Mouse (Mus musculus): Measurements from ENCODE around the gene Bicc1.
A peak's percentile ranks its signal among the peaks of the same experiment; 100 is the strongest.

Gene Bicc1

GRCm38 (mm10) chr10:71159676-71160235, at the start of gene Bicc1:
Gene Bicc1, minus strand, starts transcription at chr10:71159700.
- peak; percentile 22 for DNase-seq

DNA sequence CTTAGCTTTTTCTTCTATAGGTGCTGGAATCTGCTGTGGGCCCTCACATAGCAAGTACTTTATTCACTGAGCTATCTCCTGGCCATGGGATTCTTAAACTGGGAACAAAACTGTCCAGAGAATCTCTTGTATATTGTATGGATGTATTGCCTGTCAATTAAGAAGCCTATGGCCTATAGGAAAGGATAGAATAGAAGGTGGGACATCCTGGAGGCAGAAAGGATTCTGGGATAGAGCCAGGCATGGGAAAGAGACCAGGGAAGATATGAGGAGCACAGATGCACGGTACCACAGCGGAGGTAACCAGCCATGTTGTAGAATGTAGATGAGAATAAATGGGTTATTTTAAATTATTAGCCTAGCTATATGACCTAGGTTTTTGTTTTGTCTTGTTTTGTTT, 42.0 kb upstream of the Bicc1 start:
- DNase-seq: no peak

DNA sequence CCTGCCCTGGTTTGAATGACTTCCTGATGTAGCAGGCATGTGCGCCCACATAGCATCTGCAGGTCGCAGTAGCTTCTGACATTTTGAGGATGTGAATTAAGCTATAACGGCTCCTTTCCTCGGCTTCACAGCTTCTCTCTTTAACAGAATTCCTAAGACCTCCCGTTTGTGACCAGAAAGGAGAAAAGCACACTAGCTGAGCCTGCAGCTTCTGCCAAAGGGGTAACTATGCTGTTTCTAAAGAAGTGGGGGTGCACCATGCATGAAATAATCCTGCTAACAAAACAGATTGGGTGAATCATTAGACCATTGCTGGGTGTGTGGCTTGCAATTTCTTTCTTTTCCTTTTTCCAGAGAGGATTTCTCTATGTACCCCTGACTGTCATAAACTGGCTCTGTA, 41.5 kb upstream of the Bicc1 start:
- no peak for DNase-seq

DNA sequence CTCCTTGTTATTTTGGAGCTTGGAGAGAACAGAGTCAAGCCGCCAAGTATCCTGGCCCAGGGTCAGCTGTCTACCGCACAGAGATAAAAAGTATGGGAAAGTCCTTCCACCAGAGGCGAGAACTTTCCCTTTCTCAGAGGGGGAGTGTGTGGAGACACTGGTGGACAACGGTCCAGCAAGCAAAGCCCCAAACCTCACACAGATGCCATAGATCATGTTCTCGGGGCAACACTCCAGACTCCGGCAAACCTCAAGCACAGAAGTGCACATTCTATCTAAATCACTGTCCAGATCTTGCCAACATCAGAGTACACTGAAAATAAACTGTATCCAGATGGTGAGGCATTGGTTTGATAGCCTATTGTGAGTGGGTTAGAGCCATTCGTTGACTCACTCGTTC, 39.2 kb upstream of the Bicc1 start:
- DNase-seq: no peak

- DNase-seq: no peak
Observed at GRCm38 (mm10) chr10:71197036-71197785, 37.7 kb upstream of the Bicc1 start.

GRCm38 (mm10) chr10:71195501-71195900, 36.0 kb upstream of the Bicc1 start:
- DNase-seq: no peak

DNA sequence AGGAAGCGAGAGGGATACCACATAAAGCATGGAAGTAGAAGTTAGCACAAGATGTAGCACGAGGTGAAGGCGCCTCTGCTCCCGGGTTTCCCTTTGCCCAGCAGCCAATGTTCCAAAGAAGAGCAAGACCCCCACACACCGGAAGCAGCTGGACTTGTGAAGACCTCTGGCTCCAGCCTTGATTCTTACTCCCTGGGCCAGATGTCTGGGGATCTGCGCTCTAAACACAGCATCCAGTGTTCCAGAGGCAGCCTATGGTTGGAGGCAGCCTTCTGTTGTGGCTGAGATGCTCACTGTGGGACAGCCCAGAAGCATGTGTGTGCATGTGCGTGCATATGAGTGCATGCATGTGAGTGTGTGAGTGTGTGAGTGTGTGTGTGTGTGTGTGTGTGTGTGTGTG, 35.2 kb upstream of the Bicc1 start:
- DNase-seq: no peak

- no peak for DNase-seq
Observed at GRCm38 (mm10) chr10:71193319-71193718, 33.8 kb upstream of the Bicc1 start.

GRCm38 (mm10) chr10:71192886-71193285, 33.4 kb upstream of the Bicc1 start:
- DNase-seq: no peak

DNA sequence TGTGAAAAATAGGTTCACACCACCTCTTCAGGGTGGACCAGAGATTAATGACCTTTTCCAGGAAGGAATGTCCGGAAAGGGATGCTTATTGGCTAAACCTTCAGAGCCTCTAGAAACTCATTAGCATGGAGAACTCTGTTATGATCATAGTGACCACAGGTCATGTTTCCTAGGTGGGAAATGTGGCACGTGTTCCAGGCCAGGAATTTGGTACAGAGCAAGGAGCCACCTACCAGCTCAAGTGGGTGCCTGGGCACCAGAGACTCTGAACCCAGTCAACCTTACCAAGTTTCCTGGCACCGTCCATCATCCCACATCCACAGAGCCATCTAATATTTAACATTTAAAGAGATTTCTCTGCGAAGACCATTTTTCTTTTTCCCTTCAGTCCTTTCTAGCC, 29.2 kb upstream of the Bicc1 start:
- DNase-seq: no peak

DNA sequence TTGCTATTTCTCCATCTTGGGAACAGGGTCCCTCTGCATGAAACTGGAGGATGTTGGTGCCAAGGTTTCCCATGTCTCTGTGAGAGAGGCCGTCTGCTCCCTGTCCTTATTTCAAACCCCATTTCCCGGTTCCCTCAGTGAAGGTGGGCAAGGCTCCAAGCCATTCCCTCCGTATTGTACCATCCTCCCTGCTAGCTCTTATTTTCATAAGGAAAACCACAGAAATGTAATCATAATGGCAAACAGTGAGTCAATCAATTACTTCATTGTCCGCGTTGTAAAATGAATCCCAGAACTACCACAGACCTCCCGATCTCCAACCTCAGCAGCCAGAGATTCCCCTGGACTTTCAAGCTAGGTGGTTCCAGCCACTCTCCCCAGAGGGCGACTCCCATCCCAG, 25.6 kb upstream of the Bicc1 start:
- DNase-seq: no peak

GRCm38 (mm10) chr10:71183339-71184031, 24.0 kb upstream of the Bicc1 start:
- DNase-seq: no peak

DNA sequence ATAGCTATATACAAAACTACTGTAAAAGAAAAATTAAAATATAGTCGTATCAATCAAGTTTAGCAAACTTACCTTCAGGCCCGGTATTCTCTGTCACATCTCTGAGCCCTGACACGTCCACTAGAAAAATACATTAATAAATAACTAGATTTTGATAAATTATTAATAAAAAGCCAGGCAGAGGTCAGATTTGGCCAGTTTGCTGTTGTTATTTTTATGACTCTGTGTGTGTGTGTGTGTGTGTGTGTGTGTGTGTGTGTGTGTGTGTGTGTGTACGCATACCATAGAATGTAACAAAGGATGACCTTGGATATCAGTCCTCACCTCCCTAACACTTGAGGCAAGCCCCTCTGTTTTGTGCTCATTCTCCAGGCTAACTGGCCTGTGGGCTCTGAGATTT, 22.4 kb upstream of the Bicc1 start:
- no peak for DNase-seq

DNA sequence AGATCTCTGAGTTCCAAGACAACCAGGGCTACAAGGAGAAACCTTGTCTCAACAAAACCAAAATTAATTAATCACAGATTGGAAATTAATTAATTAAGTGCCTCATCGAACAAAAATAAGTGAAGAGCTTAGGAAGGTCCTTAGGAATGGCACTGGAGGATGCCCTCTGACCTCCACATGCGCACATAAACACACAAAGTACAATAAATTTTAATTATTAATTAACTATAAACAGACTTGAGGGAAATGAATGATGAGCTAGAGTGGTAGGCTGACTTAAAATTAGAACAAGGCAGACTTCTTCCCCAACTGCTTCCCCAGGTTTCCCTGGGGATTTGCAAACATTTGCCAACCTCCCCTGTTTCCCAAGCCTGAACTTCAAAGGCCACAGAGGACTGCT, 21.6 kb upstream of the Bicc1 start:
- no peak for DNase-seq

GRCm38 (mm10) chr10:71180057-71180456, 20.6 kb upstream of the Bicc1 start:
- DNase-seq: peak; percentile 7

DNA sequence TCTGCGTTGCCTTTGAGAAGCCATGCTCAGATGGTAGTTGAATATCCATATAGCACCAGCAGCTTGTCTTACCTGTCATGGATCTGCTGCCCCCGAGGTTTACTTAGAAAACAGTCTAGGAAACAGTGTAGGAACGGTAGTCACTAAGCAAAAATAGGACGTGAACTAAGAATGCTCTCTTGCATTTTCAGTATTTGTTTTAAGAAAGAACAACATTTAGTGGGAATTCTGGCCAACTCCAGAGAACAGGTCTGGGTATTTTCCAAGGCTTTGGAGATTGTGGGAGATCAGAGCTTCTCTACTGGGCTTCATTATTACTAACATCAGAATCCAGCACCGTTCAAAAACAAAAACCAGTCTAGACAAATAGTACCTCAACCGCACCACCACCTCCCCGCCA, 17.7 kb upstream of the Bicc1 start:
- no peak for DNase-seq

- DNase-seq: no peak
Observed at GRCm38 (mm10) chr10:71176341-71176740, 16.8 kb upstream of the Bicc1 start.

DNA sequence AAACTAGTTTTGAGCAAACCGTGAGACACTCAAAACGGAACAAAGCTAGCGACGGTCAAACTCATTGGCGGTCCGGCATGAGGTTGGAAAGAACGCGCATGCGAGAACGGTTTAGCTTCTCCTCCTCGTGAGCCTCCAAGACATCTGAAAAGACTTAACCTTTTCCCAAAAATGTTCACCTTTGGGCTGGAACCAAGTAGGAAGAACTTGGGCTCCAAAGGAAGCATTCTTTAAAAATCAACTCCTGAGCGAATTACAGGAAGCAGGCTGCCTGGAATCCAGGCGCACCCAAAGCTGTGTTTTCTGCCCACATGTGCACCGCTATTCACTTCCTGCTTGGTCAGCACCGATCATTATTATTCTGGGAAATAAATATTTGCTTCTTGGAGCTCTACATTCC, 15.8 kb upstream of the Bicc1 start:
- DNase-seq: no peak

DNA sequence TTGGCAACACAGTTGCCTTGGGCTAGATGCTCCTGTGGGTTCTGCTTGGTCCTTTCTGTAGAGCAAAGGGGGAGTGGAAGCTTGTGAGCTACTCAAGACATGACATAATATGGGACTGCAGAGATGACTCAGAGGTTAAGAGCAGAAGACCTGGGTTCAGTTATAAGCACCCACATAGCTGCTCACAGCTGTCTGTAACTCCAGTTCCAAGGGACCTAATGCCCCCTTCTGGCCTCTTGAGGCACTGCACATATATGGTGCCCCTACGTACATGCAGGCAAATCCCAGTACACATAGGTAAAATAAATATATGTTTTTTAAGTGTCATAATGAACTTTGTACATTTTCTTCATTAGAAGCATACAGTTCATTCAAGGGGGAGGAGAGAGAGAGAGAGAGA, 11.9 kb upstream of the Bicc1 start:
- no peak for DNase-seq

- no peak for DNase-seq
Observed at GRCm38 (mm10) chr10:71170771-71171170, 11.3 kb upstream of the Bicc1 start.

GRCm38 (mm10) chr10:71169811-71170210, 10.3 kb upstream of the Bicc1 start:
- DNase-seq: no peak

GRCm38 (mm10) chr10:71169171-71169570, 9.7 kb upstream of the Bicc1 start:
- no peak for DNase-seq

- no peak for DNase-seq
Observed at GRCm38 (mm10) chr10:71160449-71160848, 949 bp upstream of the Bicc1 start.

DNA sequence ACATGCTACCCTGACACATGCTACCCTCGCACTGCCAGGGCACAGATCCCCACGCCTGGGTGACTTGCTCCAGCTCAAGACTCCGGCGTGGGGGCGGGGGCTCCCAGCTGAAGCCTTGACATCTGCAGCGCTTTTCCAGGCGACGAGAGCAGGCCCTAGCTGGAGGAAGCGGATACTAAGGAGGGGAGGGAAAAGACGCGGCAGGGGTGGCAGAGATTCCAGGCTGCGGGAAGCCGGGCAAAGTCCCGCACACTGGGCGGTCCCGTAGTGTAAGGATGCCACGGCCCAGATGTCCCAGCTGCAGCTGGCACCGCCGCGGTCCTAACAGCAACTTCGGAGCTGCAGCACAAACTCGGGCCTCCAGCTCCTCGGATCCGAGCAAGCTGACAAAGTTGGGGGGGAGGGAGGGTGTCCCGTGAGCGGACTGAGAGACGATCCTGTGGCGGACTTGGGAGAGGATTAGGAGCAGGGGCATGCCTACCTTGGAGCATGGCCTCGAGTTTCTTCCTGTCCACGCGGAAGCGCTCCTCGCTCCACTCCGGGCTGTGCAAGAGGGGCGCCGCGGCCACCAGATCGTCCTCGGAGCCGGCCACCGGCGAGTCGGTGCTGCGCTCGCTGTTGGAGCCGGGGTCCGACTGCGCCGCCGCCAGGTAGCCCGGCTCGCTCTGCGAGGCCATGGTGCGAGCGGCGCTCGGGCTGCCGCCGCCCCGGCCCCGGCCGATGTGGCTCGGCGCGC, 392 bp downstream of the Bicc1 start:
- DNase-seq: peak; percentile 12

Data from thymus, postnatal 4 days (tissue).